Mouse (Mus musculus): ENCODE measurements around the gene Spin2g. TPM values are rescaled to one million over a fixed set of nuclear protein-coding genes. Genes with fewer than 3 reads are reported as not detected.
"Not testable (repeated sequence)": the region's sequence is repeated elsewhere in the genome, so short reads cannot be mapped to it uniquely, and the experiment has no call there.

Spin2g gene
- total RNA-seq (2015; ENCODE audit: low replicate concordance) (not detected in 2 replicates), total RNA-seq (2017; ENCODE audit: low replicate concordance) (not detected in 2 replicates)

DNA sequence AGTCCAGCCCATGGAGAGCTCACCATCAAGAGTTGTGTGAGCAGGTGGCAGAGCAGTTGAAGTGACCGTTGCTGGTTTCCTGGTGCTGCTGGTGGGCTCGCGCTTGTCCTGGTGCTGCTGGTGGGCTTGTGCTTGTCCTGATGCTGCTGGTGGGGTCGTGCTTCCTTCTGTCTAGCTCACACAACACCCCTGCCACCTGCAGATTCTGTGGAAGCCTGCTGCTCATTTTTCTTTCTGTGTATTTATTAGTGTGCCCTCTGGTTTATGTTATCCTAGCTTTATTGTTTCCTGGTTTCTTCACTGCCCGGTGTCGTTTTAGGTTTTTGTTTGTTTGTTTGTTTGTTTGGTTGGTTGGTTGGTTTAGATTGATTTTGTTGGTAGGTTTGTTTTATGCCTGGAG lies at the start of gene Spin2g:
TSS of gene Spin2g (minus strand) at position 101 of the 400 bp plus-strand sequence.
- ATAC-seq (replicated peaks; ENCODE audit: low FRiP score, poor library complexity, severe bottlenecking): not testable (repeated sequence)

Other genes with a start within 250 kb of the Spin2g start
- gene Btbd35f9, start 77.2 kb downstream of the Spin2g start, total RNA-seq (2015; ENCODE audit: low replicate concordance): not detected in 2 replicates
- not detected in 2 replicates for gene Btbd35f9, start 77.2 kb downstream of the Spin2g start, total RNA-seq (2017; ENCODE audit: low replicate concordance)
- not detected in 2 replicates for gene Btbd35f8, start 211.8 kb upstream of the Spin2g start, total RNA-seq (2015; ENCODE audit: low replicate concordance)
- gene Btbd35f8, start 211.8 kb upstream of the Spin2g start, total RNA-seq (2017; ENCODE audit: low replicate concordance): not detected in 2 replicates